Mouse (Mus musculus) ovary, postnatal 36 days (tissue): ENCODE measurements around the gene Nfam1.

ENCODE experiments used
- DNase-seq: peaks from one replicate; pipeline ENCODE4 v3.0.0; 2022; ENCODE audit warnings: low spot score, mixed read lengths

The Nfam1 gene

DNA sequence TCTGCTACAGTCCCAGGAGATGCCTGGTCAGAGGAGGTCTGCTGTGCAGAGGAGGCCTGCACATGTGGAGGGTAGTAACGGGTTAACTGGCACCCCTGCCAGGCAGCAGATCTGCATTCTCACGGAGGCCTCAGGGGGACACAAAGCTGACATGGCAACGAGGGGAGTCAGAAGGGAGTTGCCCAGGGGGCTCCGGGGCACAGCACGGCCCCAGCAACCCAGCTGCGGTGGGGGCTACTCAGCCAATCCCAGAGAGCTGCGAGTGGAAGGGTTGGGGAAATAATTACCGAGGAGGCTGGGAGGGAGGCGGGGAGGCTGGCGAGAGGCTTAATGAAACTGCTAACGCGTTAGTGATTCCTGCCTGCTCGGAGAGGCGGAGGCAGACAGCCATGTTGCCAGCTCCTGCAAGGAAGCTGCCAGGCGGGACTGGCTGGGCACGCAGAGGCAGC, 74.8 kb downstream of the Nfam1 start:
- DNase-seq: no peak

DNA sequence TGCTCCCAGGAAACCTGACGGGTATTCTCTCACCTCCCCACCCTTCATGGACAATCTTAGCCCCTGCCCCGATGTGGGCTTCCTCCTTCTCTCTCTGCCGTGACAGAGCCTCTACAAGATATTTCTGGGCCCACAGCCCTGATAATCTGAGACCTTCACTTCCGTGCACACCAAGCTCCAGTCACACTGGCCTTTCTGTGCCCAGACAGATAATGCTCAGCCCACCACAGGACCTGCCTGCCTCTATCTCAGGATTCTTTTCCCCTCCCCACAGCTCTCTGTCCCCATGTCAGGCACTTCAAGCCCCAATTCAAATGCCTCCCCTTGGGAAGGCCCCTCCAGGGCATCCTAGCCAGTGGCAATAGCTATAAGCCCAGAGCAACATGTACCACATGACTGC, 76.4 kb downstream of the Nfam1 start:
- DNase-seq: no peak

DNA sequence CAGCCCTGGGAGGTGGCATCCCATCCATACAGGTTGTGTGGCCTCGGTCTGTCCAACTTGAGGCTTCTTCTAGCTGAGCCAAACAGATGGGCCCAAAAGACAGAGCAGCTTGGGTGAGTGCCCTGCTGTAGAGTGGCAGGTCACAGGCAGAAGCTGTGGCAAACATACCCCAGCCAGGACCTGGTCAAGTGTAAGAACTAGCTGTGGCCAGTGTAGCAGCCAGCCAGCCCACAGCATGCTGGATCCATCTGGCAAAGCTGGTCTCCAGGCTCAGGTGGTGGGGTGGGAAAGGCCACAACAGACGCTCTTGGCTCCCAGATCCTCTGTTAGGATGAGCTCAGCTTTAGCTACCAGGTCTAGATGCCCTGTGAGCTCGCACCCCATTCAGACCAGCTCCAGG, 76.8 kb downstream of the Nfam1 start:
- DNase-seq: no peak

DNA sequence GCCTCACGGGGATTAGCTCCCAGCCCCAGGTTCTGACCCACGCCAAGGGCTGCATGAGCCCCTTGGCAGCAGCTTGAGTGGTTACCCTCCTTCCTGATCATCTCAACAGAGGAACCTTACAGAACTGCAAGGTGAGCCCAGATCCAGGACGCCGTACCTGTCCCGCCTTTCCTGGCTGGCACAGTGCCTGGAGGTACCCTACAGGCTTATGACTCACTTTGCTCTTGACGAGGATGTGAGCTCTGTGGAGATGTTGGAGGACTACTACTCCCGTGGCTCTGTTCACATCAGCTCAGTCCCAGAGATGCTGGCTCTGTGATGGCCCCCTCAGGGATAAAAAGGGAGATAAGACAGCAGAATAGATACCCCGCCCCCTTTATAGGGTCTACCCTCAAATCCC, 77.8 kb downstream of the Nfam1 start:
- no peak for DNase-seq

DNA sequence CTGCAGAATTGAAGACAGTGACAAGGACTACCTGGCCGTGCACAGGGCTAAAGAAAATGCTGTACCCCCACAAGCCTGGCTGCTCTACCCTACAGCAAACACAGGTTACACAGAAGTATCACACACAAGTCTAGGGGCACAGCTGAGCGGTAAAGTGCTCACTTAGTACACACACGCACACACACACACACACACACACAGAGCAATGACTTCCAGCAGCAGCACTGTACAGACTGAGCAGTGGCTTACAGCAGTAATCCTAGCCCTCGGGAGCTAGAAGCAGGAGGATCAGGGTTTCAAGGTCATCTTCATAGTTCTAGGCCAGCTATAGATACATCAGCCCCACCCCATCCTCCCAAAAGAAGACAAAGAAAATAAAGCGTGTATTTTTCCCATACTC, 79.1 kb downstream of the Nfam1 start:
- DNase-seq: no peak

DNA sequence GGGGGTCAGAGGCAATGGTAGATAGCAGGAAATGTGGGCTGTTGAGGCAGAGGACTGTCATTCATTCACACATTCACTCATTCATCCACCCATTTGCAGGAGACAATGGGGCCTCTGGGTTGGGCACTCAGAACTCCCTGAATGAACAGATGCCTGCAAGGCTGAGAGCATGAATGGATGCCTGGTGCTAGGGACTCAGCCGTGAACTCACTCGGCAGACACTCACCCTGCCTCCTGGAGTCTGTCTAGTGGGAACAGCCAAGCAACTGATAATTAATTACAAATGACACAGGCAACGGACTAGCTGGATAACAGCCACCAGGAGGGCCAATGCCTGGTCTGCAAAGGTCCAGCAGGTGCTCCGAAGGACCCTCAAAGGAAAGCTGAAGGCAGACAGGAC, 80.0 kb downstream of the Nfam1 start:
- DNase-seq: no peak

DNA sequence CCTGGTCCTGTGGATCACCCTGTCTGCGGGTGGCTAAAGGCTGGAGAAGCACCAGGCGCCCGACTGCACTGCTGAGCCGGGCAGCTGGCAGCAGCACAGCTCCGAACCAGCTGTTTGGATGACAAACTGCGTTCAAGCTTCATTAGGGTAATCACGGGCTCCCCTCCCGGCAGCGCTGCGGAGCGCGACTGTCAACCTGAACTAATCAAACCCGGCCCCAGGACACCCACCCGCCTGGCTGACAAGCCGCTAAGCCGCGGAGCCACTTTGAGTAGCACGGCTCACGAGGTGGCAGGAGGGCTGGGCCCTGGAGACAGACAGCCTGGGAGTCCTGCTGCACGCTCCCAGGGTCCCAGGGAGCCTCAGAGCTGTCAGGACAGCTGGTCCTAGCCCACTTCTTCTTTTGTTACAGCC, 80.8 kb downstream of the Nfam1 start:
- DNase-seq: no peak

DNA sequence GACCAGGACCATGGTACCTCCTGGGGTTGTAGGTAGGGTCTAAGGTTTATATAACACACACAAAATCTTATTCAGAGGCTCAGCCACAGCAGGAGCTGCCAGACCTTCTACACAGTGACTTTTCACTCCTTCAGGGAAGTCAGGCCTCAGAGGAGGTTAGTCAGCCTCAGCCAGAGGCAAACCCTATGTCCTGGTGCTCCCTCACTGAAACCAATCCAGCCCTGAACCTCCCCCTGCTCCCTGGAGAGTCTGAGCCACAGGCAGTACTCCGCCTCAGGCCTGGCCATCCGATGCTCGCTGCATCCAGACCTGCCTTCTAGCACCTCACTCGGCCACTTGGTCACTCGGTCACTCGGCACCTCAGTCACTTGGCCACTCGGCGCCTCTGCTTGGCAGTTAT, 82.9 kb downstream of the Nfam1 start:
- no peak for DNase-seq

DNA sequence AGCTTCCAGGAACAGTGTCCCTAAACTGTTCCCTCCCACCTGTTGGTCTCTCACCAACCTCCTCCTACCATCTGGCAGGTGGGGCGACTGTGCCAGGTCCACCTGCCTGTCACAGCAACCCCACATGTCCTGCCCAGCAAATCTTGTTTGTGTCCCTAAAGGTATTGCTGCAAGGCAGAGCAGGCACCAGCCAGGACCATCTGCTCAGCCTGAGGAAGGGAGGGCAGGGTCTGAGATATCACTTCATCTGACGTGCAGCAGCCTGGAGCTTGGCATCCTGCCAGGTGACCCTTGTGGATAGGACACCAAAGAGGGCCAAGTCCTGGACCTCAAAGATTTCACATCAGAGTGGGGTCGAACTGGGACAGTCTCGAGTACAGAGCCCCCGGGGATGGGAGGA, 85.7 kb downstream of the Nfam1 start:
- no peak for DNase-seq

DNA sequence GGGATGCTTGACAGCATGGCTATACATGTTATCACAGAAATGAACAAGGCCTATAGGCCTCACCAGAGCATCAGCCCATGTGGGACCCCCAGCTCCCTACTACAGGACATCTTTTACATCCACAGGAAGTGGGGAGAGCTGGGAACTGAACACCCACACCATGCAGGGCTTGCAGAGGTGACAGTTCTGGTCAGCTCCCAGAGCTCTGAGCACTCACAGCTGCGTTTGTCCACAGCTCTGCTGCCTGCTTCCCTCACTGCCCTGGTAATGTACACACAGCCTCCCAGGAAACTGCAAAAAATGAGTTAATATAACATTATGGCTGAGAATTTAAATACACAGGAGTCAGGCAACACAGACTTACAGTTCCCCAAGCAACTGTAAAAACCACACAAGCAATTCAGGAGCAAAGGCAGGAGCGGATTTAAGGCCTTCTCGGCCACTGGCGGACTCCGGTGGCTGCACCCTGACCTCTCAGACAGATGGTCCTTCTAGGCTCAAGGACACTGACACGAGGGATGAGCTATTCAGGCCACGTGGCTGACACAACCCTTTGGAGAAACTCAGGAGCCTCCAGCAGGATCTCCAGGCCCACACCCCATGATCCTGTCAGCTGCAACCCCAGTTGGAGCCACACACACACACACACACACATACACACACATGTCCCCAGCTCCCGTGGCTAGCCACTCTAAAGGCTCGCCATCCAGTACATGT, 88.5 kb downstream of the Nfam1 start:
- no peak for DNase-seq
